Mouse (Mus musculus) hindbrain, embryonic 10.5 days (tissue): ENCODE results near the gene Hmcn2. TPM values are rescaled to one million over a fixed set of nuclear protein-coding genes. Genes with fewer than 3 reads are reported as not detected.

Experiments used
- DNase-seq: peaks from one replicate; pipeline ENCODE4 v3.0.0-alpha.2; 2017; ENCODE audit warnings: low spot score
- H3K27ac ChIP-seq: fragments of 300-500 bp; sonication (generic); 2 replicates; pipeline ENCODE4 v1.5.1; 2016; ENCODE audit warnings: mild to moderate bottlenecking, moderate library complexity
- H3K27me3 ChIP-seq: fragments of 300-500 bp; sonication (generic); 2 replicates; pipeline ENCODE4 v1.6.1; 2016; ENCODE audit warnings: mild to moderate bottlenecking; ENCODE audit not compliant: poor library complexity, insufficient read depth, severe bottlenecking
- H3K36me3 ChIP-seq: fragments of 300-500 bp; sonication (generic); 2 replicates; pipeline ENCODE4 v1.6.1; 2016; ENCODE audit warnings: mild to moderate bottlenecking, moderate library complexity
- H3K4me1 ChIP-seq: fragments of 300-500 bp; sonication (generic); replicated peaks from 2 replicates; pipeline ENCODE4 v1.6.1; 2016; ENCODE audit warnings: mild to moderate bottlenecking
- H3K4me3 ChIP-seq: fragments of 300-500 bp; sonication (generic); 2 replicates; pipeline ENCODE4 v1.5.1; 2016; ENCODE audit warnings: mild to moderate bottlenecking, moderate library complexity
- H3K9me3 ChIP-seq: fragments of 300-500 bp; sonication (generic); 2 replicates; pipeline ENCODE4 v1.6.1; 2016; ENCODE audit warnings: mild to moderate bottlenecking, moderate library complexity
- WGBS: fragments of 180-500 bp; shearing (Covaris S2); methylation state at CpG from one replicate; pipeline ENCODE4 v1.1.7; 2016; 5-methylcytosine and 5-hydroxymethylcytosine counted together
- polyA plus RNA-seq: library from polyadenylated mRNA; unstranded; fragments of >200 nt; fragmentation: Nextera tagmentation; extraction: Ambion mirVana; gene quantifications from 2 replicates; pipeline ENCODE4 v1.2.1, GENCODE M21; 2016

Hmcn2 gene
- polyA plus RNA-seq: 0.21 TPM in 1 of 2 replicates, not detected in the other

- peaks cover 19% of the 10 kb centered on the region for H3K4me1 ChIP-seq
- no peak for DNase-seq
- H3K27ac ChIP-seq: no peak within 1 kb of the TSS
- H3K27me3 ChIP-seq: peaks cover 94% of the 10 kb centered on the region
- 3% methylated on average over 33 of the region's 33 CpGs for WGBS
- no peaks in the 10 kb centered on the region for H3K9me3 ChIP-seq
- H3K36me3 ChIP-seq: no peaks in the 10 kb centered on the region
- H3K4me3 ChIP-seq: peak within 1 kb of the TSS; percentile 39
Observed at GRCm38 (mm10) chr2:31314007-31314465, at the start of gene Hmcn2. Gene Hmcn2 (plus strand): TSS chr2:31314415.

DNA sequence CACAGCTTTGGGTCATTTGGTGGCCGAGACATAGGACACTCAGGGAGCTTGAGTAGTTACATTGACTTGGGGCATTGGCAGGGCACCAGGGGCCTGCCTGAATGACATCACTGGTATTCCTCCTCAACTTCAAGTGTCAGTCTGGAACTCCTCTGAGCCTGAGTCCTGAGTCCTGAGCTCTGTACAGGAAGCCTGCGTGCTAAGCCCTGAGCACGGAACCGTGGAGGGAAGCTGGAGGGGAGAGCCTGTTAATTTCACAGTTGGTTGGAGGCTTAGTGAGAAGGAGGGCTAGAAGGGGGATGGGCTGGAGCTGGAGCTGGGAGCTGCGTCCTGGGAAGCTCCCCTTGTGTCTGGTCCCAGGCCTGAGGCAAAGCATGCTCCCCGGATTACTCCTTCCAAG, 46.8 kb upstream of the Hmcn2 start:
- Histone ChIP-seq H3K27me3 (no peaks in the 10 kb centered on the region), H3K4me1 (peaks cover 70% of the 10 kb centered on the region), H3K4me3 (no peak overlapping the region), H3K36me3 (peaks cover 14% of the 10 kb centered on the region; the same call in 1 of the 2 replicates), H3K9me3 (no peaks in the 10 kb centered on the region), H3K27ac (peak overlapping the region; percentile 77)
- DNase-seq: no peak
- WGBS: 27% methylated on average over 6 of the region's 6 CpGs

DNA sequence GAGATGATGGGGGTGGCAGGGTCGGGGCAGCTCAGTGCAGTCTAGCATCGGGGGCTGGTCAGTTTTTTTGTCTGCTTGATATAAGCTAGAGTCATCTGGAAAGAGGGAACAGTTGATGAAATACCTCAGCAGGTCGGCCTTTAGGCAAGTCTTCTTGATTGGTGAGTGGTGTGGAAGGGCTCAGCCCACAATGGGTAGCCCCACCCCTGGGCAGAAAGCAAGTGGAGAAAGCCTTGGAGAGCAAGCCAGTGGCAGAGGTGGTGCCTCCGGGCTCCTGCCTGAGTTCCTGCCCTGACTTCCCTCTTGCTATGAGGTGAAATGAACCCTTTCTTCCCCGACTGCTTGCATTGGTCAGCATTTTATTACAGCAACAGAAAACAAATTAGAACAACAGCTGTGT, 45.6 kb upstream of the Hmcn2 start:
- Histone ChIP-seq H3K4me3 (no peak overlapping the region), H3K27ac (peak overlapping the region; percentile 77), H3K9me3 (no peaks in the 10 kb centered on the region), H3K4me1 (peaks cover 60% of the 10 kb centered on the region), H3K36me3 (0 out of 2 replicates have a peak, but pooled peaks cover 18% of the 10 kb centered on the region), H3K27me3 (no peaks in the 10 kb centered on the region)
- DNase-seq: no peak
- WGBS: 47% methylated on average over 5 of the region's 5 CpGs

GRCm38 (mm10) chr2:31269188-31269587, 45.0 kb upstream of the Hmcn2 start:
- no peak overlapping the region for H3K4me3 ChIP-seq
- H3K27ac ChIP-seq: no peak overlapping the region
- no peak for DNase-seq
- H3K27me3 ChIP-seq: no peaks in the 10 kb centered on the region
- H3K9me3 ChIP-seq: no peaks in the 10 kb centered on the region
- WGBS: 94% methylated on average over 6 of the region's 6 CpGs
- 0 out of 2 replicates have a peak, but pooled peaks cover 20% of the 10 kb centered on the region for H3K36me3 ChIP-seq
- H3K4me1 ChIP-seq: peaks cover 60% of the 10 kb centered on the region

DNA sequence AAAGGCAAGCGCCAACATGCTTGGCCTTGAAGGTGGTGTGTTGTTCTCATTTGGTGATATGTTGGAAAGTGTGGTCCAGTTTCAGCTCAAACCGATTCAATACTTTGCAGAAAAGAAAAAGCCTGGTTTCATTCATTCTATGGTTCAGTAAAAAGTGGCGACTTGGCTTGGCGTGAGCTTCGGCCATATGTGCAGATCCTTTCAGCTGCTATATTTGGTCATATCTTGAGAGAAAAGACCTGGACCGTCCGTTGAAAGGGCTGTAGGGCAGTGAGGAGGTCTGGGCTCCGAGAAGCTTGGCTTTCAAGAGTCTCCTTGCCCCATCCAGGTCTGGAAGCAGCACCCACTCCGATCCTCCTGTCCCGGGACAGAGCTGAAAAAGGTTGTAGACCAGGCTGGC, 44.4 kb upstream of the Hmcn2 start:
- H3K9me3 ChIP-seq: no peaks in the 10 kb centered on the region
- WGBS: 96% methylated on average over 10 of the region's 10 CpGs
- H3K27ac ChIP-seq: no peak overlapping the region
- H3K36me3 ChIP-seq: 0 out of 2 replicates have a peak, but pooled peaks cover 20% of the 10 kb centered on the region
- DNase-seq: no peak
- peaks cover 60% of the 10 kb centered on the region for H3K4me1 ChIP-seq
- H3K27me3 ChIP-seq: no peaks in the 10 kb centered on the region
- H3K4me3 ChIP-seq: no peak overlapping the region

GRCm38 (mm10) chr2:31270470-31270869, 43.7 kb upstream of the Hmcn2 start:
- 94% methylated on average over 8 of the region's 8 CpGs for WGBS
- Histone ChIP-seq H3K27me3 (no peaks in the 10 kb centered on the region), H3K4me1 (peaks cover 54% of the 10 kb centered on the region), H3K27ac (no peak overlapping the region), H3K9me3 (no peaks in the 10 kb centered on the region), H3K4me3 (no peak overlapping the region), H3K36me3 (peaks cover 26% of the 10 kb centered on the region)
- DNase-seq: no peak

DNA sequence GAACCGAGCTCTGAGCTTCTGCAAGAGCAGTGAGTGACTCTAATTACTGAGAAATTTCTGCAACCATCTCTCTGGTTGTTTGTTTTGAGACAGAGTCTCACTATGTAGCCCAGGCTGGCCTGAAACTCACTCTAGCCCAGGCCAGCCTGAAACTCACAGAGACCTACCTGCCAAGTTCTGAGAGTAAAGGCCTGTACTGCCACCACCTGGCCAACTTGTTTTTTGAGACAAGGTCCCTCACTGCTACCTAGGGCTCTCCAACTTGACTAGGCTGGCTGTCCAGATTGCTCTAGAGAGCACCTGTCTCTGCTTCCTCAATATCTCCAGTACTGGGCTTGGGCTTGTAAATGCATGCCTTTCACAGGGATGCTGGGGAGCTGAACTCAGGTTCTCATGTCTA, 43.1 kb upstream of the Hmcn2 start:
- H3K4me3 ChIP-seq: no peak overlapping the region
- no peak overlapping the region for H3K27ac ChIP-seq
- 88% methylated on average over 1 of the region's 1 CpGs for WGBS
- no peaks in the 10 kb centered on the region for H3K9me3 ChIP-seq
- peaks cover 48% of the 10 kb centered on the region for H3K4me1 ChIP-seq
- no peak for DNase-seq
- peaks cover 32% of the 10 kb centered on the region for H3K36me3 ChIP-seq
- H3K27me3 ChIP-seq: no peaks in the 10 kb centered on the region

- Histone ChIP-seq H3K27me3 (no peaks in the 10 kb centered on the region), H3K36me3 (peaks cover 59% of the 10 kb centered on the region), H3K27ac (no peak overlapping the region), H3K4me1 (peaks cover 16% of the 10 kb centered on the region), H3K9me3 (no peaks in the 10 kb centered on the region), H3K4me3 (no peak overlapping the region)
- no peak for DNase-seq
- 94% methylated on average over 6 of the region's 6 CpGs for WGBS
Observed at GRCm38 (mm10) chr2:31274993-31275392, 39.2 kb upstream of the Hmcn2 start.

DNA sequence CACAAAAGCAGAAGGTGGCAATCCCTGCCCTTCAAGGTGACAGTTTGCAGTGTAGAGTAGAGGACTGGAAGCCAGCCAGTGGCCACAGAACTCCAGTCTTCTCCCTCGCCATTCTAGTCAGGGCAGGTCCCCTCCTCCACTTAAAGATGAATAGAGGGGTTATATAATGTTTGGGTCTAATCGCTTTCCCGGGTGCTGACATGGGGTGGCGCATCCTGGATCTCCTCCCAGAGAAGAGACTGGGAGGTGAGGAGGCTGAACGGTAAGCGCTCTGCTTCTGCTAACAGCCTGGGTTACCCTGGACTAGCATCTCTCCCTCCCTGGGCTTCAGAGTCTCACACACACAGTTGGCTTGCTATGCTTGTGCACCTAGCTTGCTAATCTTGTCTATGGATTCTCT, 36.4 kb upstream of the Hmcn2 start:
- Histone ChIP-seq H3K36me3 (peaks cover 72% of the 10 kb centered on the region), H3K4me1 (peaks cover 16% of the 10 kb centered on the region), H3K27me3 (no peaks in the 10 kb centered on the region), H3K4me3 (no peak overlapping the region), H3K9me3 (no peaks in the 10 kb centered on the region), H3K27ac (peak overlapping the region; percentile 12; the same call in 1 of the 2 replicates)
- WGBS: 83% methylated on average over 6 of the region's 6 CpGs
- DNase-seq: no peak

GRCm38 (mm10) chr2:31278483-31278882, 35.7 kb upstream of the Hmcn2 start:
- no peak overlapping the region for H3K4me3 ChIP-seq
- no peaks in the 10 kb centered on the region for H3K27me3 ChIP-seq
- H3K36me3 ChIP-seq: peaks cover 77% of the 10 kb centered on the region
- H3K9me3 ChIP-seq: no peaks in the 10 kb centered on the region
- H3K27ac ChIP-seq: no peak overlapping the region
- WGBS: 75% methylated on average over 5 of the region's 5 CpGs
- peaks cover 16% of the 10 kb centered on the region for H3K4me1 ChIP-seq
- no peak for DNase-seq

DNA sequence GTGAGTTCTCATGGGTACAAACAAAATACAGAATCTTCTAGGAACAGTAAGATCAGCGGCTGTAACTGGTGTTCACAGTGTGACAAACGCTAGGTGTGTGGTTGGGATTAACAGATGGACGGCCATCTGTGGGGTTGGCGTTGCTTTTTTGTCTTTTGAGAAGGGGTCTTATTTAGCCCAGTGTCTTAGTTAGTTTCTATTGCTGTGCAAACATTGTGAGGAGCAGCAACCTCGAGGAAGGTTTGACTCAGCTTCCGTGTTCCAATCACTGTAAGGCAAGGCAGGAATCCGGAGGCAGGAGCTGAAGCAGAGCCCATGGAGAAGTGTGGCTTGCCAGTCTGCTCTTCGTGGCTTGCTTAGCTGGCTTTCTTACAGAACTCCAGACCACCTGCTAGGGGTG, 33.1 kb upstream of the Hmcn2 start:
- no peak for DNase-seq

GRCm38 (mm10) chr2:31282266-31282665, 31.9 kb upstream of the Hmcn2 start:
- Histone ChIP-seq H3K36me3 (peaks cover 90% of the 10 kb centered on the region), H3K27me3 (no peaks in the 10 kb centered on the region), H3K4me3 (no peak overlapping the region), H3K27ac (0 out of 2 replicates have a peak overlapping the region, but pooled peaks have one; percentile 53), H3K9me3 (no peaks in the 10 kb centered on the region), H3K4me1 (peaks cover 2% of the 10 kb centered on the region; the same call in 1 of the 2 replicates)
- WGBS: 41% methylated on average over 7 of the region's 7 CpGs
- DNase-seq: no peak

More for the DNA sequence above, 33.1 kb upstream of the Hmcn2 start:
- Histone ChIP-seq H3K27ac (no peak overlapping the region), H3K36me3 (peaks cover 87% of the 10 kb centered on the region), H3K4me1 (peaks cover 2% of the 10 kb centered on the region), H3K4me3 (no peak overlapping the region), H3K9me3 (no peaks in the 10 kb centered on the region), H3K27me3 (no peaks in the 10 kb centered on the region)
- WGBS: 89% methylated on average over 8 of the region's 8 CpGs

- WGBS: 94% methylated on average over 12 of the region's 12 CpGs
- Histone ChIP-seq H3K9me3 (no peaks in the 10 kb centered on the region), H3K36me3 (peaks cover 90% of the 10 kb centered on the region), H3K4me1 (no peaks in the 10 kb centered on the region), H3K27me3 (no peaks in the 10 kb centered on the region), H3K27ac (no peak overlapping the region), H3K4me3 (no peak overlapping the region)
- no peak for DNase-seq
Observed at GRCm38 (mm10) chr2:31282880-31283279, 31.3 kb upstream of the Hmcn2 start.

- WGBS: 89% methylated on average over 5 of the region's 5 CpGs
Observed at GRCm38 (mm10) chr2:31284531-31284930, 29.7 kb upstream of the Hmcn2 start.

More at GRCm38 (mm10) chr2:31284531-31284930, 29.7 kb upstream of the Hmcn2 start:
- no peaks in the 10 kb centered on the region for H3K27me3 ChIP-seq
- H3K4me3 ChIP-seq: no peak overlapping the region
- H3K27ac ChIP-seq: no peak overlapping the region
- DNase-seq: no peak
- no peaks in the 10 kb centered on the region for H3K4me1 ChIP-seq
- no peaks in the 10 kb centered on the region for H3K9me3 ChIP-seq
- peaks cover 99% of the 10 kb centered on the region for H3K36me3 ChIP-seq
